Mouse (Mus musculus) urinary bladder, postnatal 14 days (tissue): ENCODE measurements at regions not wholly inside any gene's neighbourhood (a gene's known extent, or its start where the extent isn't known, plus 50 kb on each side); places are given as distances from the start of the nearest gene placed in this dataset.
A peak's percentile ranks its signal among the peaks of the same experiment; 100 is the strongest.
"Not testable (repeated sequence)": the region's sequence is repeated elsewhere in the genome, so short reads cannot be mapped to it uniquely, and the experiment has no call there.

Experiments
- DNase-seq: peaks from one replicate; pipeline ENCODE4 v3.0.0; 2021; ENCODE audit warnings: low spot score

DNA sequence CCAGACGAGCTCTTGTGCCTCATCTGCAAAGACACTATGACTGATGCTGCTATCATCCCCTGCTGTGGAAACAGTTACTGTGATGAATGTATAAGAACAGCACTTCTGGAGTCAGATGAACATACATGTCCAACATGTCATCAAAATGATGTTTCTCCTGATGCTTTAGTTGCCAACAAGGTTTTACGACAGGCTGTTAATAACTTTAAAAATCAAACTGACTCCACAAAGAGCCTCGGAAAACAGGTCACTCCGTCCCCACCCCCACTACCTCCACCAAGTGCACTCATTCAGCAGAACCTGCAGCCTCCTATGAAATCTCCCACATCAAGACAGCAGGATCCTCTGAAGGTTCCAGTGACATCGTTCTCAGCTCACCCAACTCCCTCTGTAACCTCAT, 172.0 kb upstream of the Tmc3 start:
- peak; percentile 8 for DNase-seq

GRCm38 (mm10) chr7:83429929-83430556, 154.7 kb upstream of the Tmc3 start:
- no peak for DNase-seq

GRCm38 (mm10) chr7:83431094-83431493, 153.6 kb upstream of the Tmc3 start:
- peak; percentile 70 for DNase-seq

GRCm38 (mm10) chr7:83432843-83433242, 151.9 kb upstream of the Tmc3 start:
- no peak for DNase-seq

DNA sequence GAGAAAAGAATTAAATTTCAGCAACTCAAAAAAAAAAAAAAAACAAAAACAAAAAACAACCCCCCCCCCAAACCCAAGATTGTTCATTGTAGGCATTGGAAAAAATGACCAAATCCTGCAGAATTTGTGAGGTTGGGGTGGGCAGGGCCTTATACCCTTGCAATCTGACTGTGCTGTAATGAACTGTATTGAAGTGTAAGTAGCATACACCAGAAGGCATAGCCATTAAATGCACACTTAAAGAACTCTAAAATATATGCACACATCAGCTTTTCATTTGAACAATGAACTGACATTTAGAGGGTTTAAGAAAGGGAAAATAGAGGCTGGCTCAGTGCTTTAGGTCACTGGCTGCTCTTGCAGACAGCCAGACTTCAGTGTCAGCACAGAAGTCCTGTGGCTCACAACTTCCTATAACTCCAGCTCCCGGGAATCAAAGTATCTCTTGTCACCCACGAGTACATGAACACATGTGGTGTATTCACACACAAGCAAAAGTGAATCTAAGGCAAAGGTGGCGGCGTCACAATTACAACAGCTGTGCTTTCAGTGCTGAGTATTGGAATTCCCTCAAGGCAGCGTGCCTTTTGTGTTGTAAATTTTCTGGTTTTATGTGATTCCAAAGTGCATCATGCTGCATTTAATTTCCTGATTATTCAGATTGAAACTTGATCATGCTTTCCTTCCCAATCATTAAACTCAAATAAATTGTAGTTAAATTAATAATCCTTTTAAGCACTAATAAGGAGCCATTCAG, 150.6 kb upstream of the Tmc3 start:
- DNase-seq: no peak

DNA sequence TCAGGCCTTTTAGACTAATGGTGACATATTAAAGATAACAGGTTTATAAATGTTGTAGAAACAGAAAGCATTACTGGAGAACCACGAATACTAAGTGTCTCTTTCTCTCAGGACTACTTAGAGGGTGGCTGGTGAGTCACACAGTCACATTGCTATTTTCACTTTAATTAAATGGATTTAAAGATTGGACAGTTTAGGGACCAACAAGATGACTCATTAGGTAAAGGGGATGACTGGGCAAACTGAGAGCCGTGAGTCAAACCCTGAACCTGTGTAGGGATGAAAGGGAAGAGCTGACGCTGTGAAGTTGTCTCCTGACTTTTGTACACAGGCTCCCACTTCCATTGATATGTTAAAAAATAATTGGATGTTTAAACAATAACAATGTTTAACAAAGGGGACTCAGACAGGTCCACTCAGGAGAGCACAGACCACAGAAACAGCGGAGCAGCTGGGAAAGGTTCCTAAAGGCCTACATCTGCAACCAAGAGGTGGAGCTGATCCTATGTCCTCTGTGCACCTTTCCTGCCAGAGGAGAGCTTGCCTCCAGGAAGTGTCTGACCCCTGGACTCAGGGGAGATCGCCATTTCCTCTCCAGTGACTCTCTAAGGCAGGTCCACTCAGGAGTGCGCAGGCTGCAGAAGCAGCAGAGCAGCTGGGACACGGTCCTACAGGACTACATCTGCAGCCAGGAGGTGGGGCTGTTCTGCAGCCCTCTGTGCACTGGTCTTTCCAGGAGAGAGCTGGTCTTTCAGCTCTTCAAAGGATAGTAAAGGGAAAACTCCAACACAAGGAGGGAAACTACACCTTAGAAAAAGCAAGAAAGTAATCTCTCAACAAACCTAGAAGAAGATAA, 146.0 kb upstream of the Tmc3 start:
- peak; percentile 30 for DNase-seq

DNA sequence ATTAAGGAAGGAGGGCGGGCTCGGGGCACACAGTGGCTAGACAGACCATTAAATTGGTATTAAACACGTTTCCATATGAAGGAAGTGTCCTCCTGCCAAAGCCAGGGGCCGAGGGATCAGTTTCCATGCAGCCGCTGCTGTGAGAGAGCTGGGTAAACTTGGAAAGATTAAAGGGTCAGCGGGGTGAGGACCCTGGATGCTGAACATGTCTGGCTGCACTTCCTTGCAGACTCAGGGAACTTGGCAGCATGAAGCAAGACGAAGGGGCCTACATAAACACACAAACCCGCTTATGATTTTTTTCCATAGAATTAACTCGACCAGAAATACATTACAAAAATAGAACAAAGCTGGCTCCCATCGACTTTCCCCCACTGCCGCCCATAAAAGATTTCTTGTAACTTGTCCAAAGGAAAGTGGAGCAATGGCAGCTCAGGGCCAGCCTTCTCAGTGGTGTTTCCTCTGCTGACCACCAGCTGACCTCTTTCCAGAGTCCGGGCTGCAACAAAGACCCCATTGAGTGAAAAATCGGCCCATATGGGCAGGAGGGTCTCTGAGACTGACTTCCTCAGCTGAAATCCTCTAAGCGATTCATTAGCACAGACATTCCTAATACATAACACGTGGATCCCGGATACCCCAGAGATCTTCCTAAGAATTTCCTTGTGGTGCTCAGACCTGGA, 141.0 kb upstream of the Tmc3 start:
- DNase-seq: no peak

DNA sequence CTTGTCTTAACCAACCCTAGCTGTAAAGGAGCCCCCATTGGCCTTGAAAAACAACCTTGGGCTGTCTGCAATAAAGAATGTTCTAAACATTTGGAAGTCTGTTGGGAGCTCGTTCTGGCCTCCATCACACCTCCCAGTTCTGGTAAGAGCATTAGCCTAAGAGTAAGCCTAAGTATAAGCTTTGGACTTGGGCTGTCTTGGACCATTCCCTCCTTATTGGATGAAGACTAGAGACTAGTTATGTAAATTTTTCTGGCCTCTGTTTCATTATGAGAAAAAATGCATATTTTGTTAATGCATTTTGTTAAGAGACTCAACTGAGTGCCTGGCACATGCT, 140.5 kb upstream of the Tmc3 start:
- no peak for DNase-seq

GRCm38 (mm10) chr7:83445181-83445926, 139.4 kb upstream of the Tmc3 start:
- no peak for DNase-seq

DNA sequence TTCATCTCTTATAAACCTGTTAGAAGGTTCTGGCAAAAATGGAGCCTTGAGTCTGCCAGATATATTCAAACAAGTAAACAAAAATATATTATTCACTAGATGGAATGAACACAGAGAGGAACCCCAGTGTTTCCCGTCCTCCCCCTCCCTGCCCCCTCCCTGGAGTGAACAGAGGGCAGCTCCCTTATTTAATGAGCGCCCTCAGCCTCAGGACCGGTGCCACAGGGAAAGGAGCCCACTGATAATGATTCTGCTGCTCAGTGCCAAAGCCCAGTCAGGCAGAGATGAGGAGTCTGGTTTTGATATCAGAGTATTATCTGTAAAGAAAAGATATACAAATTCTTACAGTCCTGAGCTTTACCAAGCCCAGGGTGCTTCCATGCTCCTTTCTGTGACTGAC, 134.4 kb upstream of the Tmc3 start:
- DNase-seq: no peak

DNA sequence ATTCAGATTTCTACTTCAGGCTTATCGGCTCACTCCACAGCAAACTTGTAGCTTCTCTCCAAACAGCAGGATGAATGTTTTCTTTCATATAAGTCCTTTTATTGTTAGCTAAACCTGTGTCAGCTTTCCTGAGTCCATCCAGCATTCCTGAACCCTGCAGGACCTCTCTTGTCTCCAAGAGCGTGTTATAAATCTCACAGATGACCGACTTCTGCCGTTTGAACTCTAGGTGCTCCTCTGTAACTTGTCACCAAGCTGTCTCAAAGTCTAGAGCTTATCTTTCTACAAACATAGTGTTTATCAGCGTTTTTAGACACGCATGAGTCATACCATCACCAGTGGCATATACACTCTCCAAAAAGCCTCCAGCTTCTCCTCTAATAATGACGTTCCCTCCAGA, 132.4 kb upstream of the Tmc3 start:
- no peak for DNase-seq

- no peak for DNase-seq
These were observed 125.2 kb upstream of the Tmc3 start for GRCm38 (mm10) chr7:83459520-83459919.

DNA sequence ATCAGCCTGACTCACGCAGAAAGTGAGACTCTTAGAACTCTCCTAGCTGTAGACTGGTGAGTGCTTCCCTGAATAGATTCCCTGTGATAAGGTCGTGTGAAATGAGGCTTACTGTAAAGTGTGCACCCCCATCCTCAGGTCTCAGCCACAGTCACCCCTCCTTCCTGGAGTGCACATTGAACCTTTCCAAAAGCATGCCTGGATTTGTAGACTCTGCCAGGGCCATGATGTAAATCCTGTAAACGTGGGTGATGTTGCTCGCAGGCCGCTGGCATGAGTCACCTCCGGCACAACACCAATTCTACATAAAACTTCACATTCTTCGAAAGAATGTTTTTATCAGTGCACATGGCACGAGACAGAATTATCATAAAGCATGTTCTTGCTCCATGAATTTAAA, 117.7 kb upstream of the Tmc3 start:
- DNase-seq: no peak

DNA sequence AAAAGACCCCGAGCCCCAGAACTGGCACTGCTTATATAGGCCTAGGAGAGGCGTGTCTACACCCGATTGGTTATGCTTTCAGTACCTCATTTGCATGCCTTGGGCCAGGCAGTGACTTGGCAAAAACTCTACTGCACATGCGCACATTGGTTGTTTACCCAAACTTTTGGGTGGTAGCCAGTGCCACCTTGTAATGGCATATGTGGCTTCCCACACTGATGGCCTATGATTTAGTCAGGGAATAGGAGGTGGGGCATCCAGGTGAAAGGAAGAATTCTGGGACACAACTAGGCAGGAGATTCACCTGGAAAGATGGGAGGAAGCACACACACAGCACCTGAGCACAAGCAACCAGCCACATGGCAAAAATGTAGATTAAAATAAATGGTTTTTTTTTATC, 114.9 kb upstream of the Tmc3 start:
- DNase-seq: not testable (repeated sequence)

DNA sequence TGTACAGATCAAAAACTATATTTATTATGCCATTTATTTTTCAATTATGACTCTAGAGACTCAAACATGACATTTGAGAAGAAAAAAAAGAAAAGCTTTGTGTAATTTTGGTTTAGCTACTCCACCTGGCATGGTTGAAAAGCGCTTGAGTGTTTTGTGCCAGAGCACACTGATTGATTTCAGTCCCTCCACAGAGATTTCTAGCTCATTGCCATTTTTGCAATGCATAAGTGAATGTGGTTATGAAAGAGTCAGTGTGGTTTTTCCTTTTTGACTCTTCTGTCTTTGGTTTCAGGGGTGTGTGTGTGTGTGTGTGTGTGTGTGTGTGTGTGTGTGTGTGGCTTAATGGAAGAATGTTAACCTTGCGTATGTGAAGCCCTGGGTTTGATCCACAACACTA, 113.6 kb upstream of the Tmc3 start:
- no peak for DNase-seq

- DNase-seq: no peak
These were observed 110.3 kb upstream of the Tmc3 start for GRCm38 (mm10) chr7:83474471-83474870.

DNA sequence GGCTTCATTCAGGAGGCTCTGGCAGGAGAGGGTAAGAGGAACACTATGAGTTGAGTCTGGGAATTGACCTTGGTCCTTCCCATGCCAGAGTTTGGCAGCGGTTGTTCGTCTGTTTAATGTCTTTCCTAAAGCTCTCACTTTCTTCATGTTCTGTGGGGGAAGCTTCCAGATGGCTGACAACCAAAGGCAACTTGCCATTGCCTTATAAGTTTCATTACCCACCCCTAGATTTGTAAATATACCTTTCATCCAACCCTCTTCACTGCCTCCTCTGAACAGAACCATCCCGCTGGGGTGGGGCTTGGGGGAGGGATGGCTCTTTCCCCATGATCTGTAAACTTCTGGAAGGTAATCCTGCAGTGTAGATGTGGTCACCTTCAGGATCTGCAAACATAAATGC, 109.7 kb upstream of the Tmc3 start:
- DNase-seq: no peak

- DNase-seq: no peak
These were observed 109.1 kb upstream of the Tmc3 start for GRCm38 (mm10) chr7:83475438-83476160.

- DNase-seq: no peak
These were observed 108.6 kb upstream of the Tmc3 start for GRCm38 (mm10) chr7:83476161-83476495.

DNA sequence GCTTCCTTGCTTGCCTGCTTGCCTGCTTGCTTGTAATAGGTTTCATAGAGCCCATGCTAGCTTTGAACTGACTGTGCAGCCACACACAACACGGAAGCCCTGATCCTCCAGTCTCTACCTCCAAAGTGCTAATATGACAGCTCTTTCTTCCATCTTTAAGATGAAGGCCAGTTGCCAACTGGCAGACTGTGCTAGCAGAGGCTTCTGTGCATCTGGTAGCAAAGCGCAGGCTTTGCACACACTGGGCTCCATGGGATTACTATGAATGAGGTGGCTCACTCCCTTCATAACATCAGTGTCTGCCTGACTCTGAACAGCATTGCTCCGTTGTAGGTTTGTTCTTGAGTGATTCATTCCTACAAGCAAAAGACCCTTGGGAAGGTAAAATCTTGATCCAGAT, 107.9 kb upstream of the Tmc3 start:
- DNase-seq: no peak

DNA sequence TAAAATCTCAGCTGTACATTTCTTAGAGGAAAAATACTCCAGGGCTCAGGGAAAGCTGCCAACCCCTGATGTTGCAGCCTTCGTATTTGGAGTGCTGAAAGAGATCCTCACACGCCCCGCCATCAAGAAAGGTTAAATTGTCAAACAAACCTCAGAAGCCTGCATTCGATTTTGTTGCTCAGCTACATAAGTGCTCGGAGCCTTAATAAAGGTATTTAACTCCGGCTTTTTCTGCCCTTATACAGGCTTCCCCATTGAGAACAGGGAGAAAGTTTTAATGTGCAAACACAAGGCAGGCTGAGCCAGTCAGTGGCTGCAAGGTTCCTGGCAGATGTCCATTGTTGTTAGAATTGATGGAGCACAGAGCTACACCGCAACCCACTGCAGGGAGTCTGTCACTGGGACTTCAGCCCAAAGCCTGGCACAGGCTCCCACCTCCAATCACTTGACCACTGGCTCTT, 107.0 kb upstream of the Tmc3 start:
- DNase-seq: no peak
